Mouse (Mus musculus): ENCODE measurements around the gene Vhl. TPM values are rescaled to one million over a fixed set of nuclear protein-coding genes. Genes with fewer than 3 reads are reported as not detected.

Gene Vhl
- polyA plus RNA-seq (2012; rRNA removed): 10.7 and 10.9 TPM in 2 replicates

GRCm38 (mm10) chr6:113623941-113624751, at the start of gene Vhl:
Gene Vhl (plus strand): TSS chr6:113623959.

DNA sequence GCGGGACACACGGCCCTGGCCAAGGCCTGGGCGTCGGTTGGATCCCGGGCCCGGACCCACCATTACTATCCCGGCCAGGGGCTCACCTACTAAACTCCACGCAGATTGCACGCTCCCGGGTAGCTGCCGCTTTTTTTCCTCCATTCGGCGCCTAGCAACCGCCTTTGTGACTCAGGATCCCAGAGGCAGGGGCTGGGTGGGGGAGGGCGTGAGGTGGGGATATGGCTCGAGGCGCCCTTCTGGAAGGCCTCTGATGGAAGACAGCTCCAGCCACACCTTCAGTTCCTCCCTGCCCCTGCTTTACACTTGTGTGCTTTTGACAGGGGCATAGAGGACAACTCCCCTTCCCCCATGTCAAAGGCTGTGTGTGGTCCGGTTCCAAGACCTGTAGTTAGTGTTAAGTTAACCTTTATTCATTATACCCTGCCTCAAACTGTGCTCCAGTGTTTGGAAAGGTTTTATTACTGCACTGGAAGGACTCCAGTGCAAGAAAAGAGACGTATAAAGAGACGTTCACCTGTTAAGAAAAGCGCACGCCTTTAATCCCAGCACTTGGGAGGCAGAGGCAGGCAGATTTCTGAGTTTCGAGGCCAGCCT, 23.1 kb upstream of the Vhl start, which contains the start of gene Fancd2os:
Gene Fancd2os, minus strand, starts transcription at position 173 of the 597 bp plus-strand sequence.

GRCm38 (mm10) chr6:113604432-113605223, 19.1 kb upstream of the Vhl start, which contains the start of gene Brk1:
Gene Brk1 (plus strand): TSS chr6:113604772.

GRCm38 (mm10) chr6:113638302-113639040, 14.7 kb downstream of the Vhl start, which contains the start of gene Irak2:
Gene Irak2 (plus strand): TSS chr6:113638467.

Other genes starting within 250 kb of the Vhl start
- 27.3 and 28.2 TPM in 2 replicates for gene Tada3, start 246.1 kb upstream of the Vhl start, polyA plus RNA-seq (2012; rRNA removed)
- gene Arpc4, start 245.8 kb upstream of the Vhl start, polyA plus RNA-seq (2012; rRNA removed): 93.9 and 95.9 TPM in 2 replicates
- 13.7 and 17.6 TPM in 2 replicates for gene Ttll3, start 234.7 kb upstream of the Vhl start, polyA plus RNA-seq (2012; rRNA removed)
- 60.5 and 82.9 TPM in 2 replicates for gene Rpusd3, start 204.6 kb upstream of the Vhl start, polyA plus RNA-seq (2012; rRNA removed)
- 36.2 and 51.7 TPM in 2 replicates for gene Cidec, start 188.2 kb upstream of the Vhl start, polyA plus RNA-seq (2012; rRNA removed)
- gene Jagn1, start 181.4 kb upstream of the Vhl start, polyA plus RNA-seq (2012; rRNA removed): 40.7 and 52.2 TPM in 2 replicates
- gene Il17re, start 165.5 kb upstream of the Vhl start, polyA plus RNA-seq (2012; rRNA removed): 65.1 and 72.6 TPM in 2 replicates
- 362 and 371 TPM in 2 replicates for gene Il17rc, start 152.5 kb upstream of the Vhl start, polyA plus RNA-seq (2012; rRNA removed)
- gene Creld1, start 140.7 kb upstream of the Vhl start, polyA plus RNA-seq (2012; rRNA removed): 11.6 and 14.9 TPM in 2 replicates
- gene Prrt3, start 122.0 kb upstream of the Vhl start, polyA plus RNA-seq (2012; rRNA removed): 0.12 and 0.23 TPM in 2 replicates
- 31.9 TPM in 2 replicates for gene Emc3, start 92.3 kb upstream of the Vhl start, polyA plus RNA-seq (2012; rRNA removed)
- gene Fancd2, start 92.3 kb upstream of the Vhl start, polyA plus RNA-seq (2012; rRNA removed): 1.5 and 1.8 TPM in 2 replicates
- gene Fancd2os, start 23.2 kb upstream of the Vhl start, polyA plus RNA-seq (2012; rRNA removed): not detected in 2 replicates
- 78.5 and 91.9 TPM in 2 replicates for gene Brk1, start 19.2 kb upstream of the Vhl start, polyA plus RNA-seq (2012; rRNA removed)
- 48.1 and 50.3 TPM in 2 replicates for gene Irak2, start 14.5 kb downstream of the Vhl start, polyA plus RNA-seq (2012; rRNA removed)
- 21.7 and 25.6 TPM in 2 replicates for gene Tatdn2, start 73.1 kb downstream of the Vhl start, polyA plus RNA-seq (2012; rRNA removed)
- 0.56 and 0.57 TPM in 2 replicates for gene Ghrl, start 95.9 kb downstream of the Vhl start, polyA plus RNA-seq (2012; rRNA removed)
- gene Sec13, start 116.8 kb downstream of the Vhl start, polyA plus RNA-seq (2012; rRNA removed): 138 and 144 TPM in 2 replicates